ENCODE assay signal across 20 mouse cellular contexts in genomic region chr1:89775750-89776149, GRCm38 (mm10).
DNase-seq lines count a peak whose midpoint lies in the region; ATAC-seq and TF ChIP-seq lines count a peak whose summit lies in the region.
"Had no signal": no experiment of that assay in that cellular context is flagged by ENCODE, and none has a peak within 500 bp of the region (broad histone marks: within the 10 kb centered on the region; RNA-seq: fewer than 3 reads in every experiment).

No protein-coding gene starts in this region.

- H3K36me3 ChIP-seq in limb, embryonic 12.5 days = peaks cover 12% of the 10 kb centered on the region
- H3K36me3 ChIP-seq in limb, embryonic 10.5 days = peaks cover 10% of the 10 kb centered on the region
- H3K36me3 ChIP-seq in limb, embryonic 13.5 days = peaks cover 11% of the 10 kb centered on the region; the same call in 1 of the 2 replicates
- no peaks in the 10 kb centered on the region for H3K36me3 ChIP-seq in myocyte (ENCODE audit: control insufficient read depth, insufficient read depth)
- H3K36me3 ChIP-seq: forebrain, embryonic 15.5 days had no signal

- H3K9me3 ChIP-seq in limb, embryonic 12.5 days = no peaks in the 10 kb centered on the region
- no peaks in the 10 kb centered on the region for H3K9me3 ChIP-seq in limb, embryonic 10.5 days (replicated peaks)
- no peaks in the 10 kb centered on the region for H3K9me3 ChIP-seq in limb, embryonic 13.5 days
- H3K9me3 ChIP-seq: embryonic facial prominence, embryonic 13.5 days; forebrain, embryonic 13.5 days; forebrain, embryonic 15.5 days had no signal

- in situ Hi-C loops in Patski (cut with MboI; ENCODE audit: low pct_unique_long_range_greater_than_20kb) = no loop called here

- H3K4me3 ChIP-seq in limb, embryonic 12.5 days (replicated peaks) = no peak overlapping the region
- H3K4me3 ChIP-seq in limb, embryonic 10.5 days = no peak overlapping the region
- no peak overlapping the region for H3K4me3 ChIP-seq in limb, embryonic 13.5 days
- no peak overlapping the region for H3K4me3 ChIP-seq in myocyte
- H3K4me3 ChIP-seq: embryonic facial prominence, embryonic 13.5 days; forebrain, embryonic 13.5 days; forebrain, embryonic 15.5 days had no signal

- no peaks in the 10 kb centered on the region for H3K79me2 ChIP-seq in myocyte (ENCODE audit: control insufficient read depth, insufficient read depth)

- WGBS in limb, embryonic 12.5 days = 29% methylated on average over 4 of the region's 4 CpGs
- 58% methylated on average over 4 of the region's 4 CpGs for WGBS in limb, embryonic 10.5 days
- 20% methylated on average over 4 of the region's 4 CpGs for WGBS in limb, embryonic 13.5 days

- peaks cover 13% of the 10 kb centered on the region for H3K4me1 ChIP-seq in limb, embryonic 12.5 days (replicated peaks)
- peaks cover 5% of the 10 kb centered on the region for H3K4me1 ChIP-seq in limb, embryonic 10.5 days
- H3K4me1 ChIP-seq in limb, embryonic 13.5 days = peaks cover 11% of the 10 kb centered on the region
- H3K4me1 ChIP-seq: forebrain, embryonic 15.5 days had no signal

- no peak overlapping the region for H3ac ChIP-seq in myocyte (ENCODE audit: control insufficient read depth, insufficient read length)

- TF ChIP-seq POLR2A in myocyte (IDR thresholded peaks at IDR 0.05; ENCODE audit: insufficient read length, low read depth) = no peak

- no peak overlapping the region for H3K9ac ChIP-seq in limb, embryonic 12.5 days (replicated peaks)
- H3K9ac ChIP-seq in limb, embryonic 13.5 days = no peak overlapping the region
- H3K9ac ChIP-seq: embryonic facial prominence, embryonic 13.5 days; forebrain, embryonic 13.5 days; forebrain, embryonic 15.5 days; forebrain, postnatal 0 days had no signal

- H3K27me3 ChIP-seq in limb, embryonic 12.5 days = 0 out of 2 replicates have a peak, but pooled peaks cover 3% of the 10 kb centered on the region
- H3K27me3 ChIP-seq in limb, embryonic 10.5 days (ENCODE audit: low read depth, poor library complexity, severe bottlenecking) = no peaks in the 10 kb centered on the region
- H3K27me3 ChIP-seq in Patski (no peaks in the 10 kb centered on the region), myocyte (ENCODE audit: control insufficient read depth, insufficient read depth, insufficient read length) (no peaks in the 10 kb centered on the region)
- no peaks in the 10 kb centered on the region for H3K27me3 ChIP-seq in limb, embryonic 13.5 days
- H3K27me3 ChIP-seq: embryonic facial prominence, embryonic 13.5 days; forebrain, embryonic 15.5 days had no signal

- no peak for DNase-seq in limb, embryonic 10.5 days (ENCODE audit: low spot score)
- no peak for DNase-seq in Patski (ENCODE audit: low read depth, low spot score)
- DNase-seq in thymus, adult 18-20 months = no peak
- no peak for DNase-seq in testis, postnatal 10 days (ENCODE audit: low spot score)
- DNase-seq: adrenal gland, adult 8-10 months; adrenal gland, postnatal 14 days; adrenal gland, postnatal 36 days; cerebellum, adult 11-12 months; cerebellum, adult 2 months; cerebellum, adult 9-10 months; cerebellum, postnatal 10 days; cerebellum, postnatal 25 days; forebrain, postnatal 0 days had no signal

- POLR2A ChIA-PET in Patski (lab: Charles Lee) = interaction anchor here (1.1 kb wide), 1 partner anchor 15 kb away, joined by 3 read pairs; no protein-coding TSS in a partner anchor

- H3K4me2 ChIP-seq in limb, embryonic 12.5 days = no peak overlapping the region
- H3K4me2 ChIP-seq in limb, embryonic 13.5 days (replicated peaks) = no peak overlapping the region
- no peak overlapping the region for H3K4me2 ChIP-seq in myocyte (ENCODE audit: low read depth)
- H3K4me2 ChIP-seq: embryonic facial prominence, embryonic 13.5 days; forebrain, embryonic 13.5 days; forebrain, embryonic 15.5 days had no signal

- no peak for ATAC-seq in limb, embryonic 12.5 days (ENCODE audit: insufficient number of reproducible peaks, insufficient read depth, low FRiP score, low TSS enrichment, low read depth)
- ATAC-seq in Patski = peak; percentile 12
- peak; percentile 66 for ATAC-seq in limb, embryonic 13.5 days (ENCODE audit: low FRiP score, low read depth)
- ATAC-seq: activated CD4-positive, CD25-positive, alpha-beta regulatory T cell, adult 4 months; forebrain, embryonic 13.5 days; forebrain, embryonic 15.5 days; forebrain, postnatal 0 days had no signal

- CTCF ChIA-PET in Patski (lab: Charles Lee) = no interaction called here

- H3K27ac ChIP-seq in limb, embryonic 12.5 days = 0 out of 2 replicates have a peak overlapping the region, but pooled peaks have one; percentile 17
- no peak overlapping the region for H3K27ac ChIP-seq in limb, embryonic 10.5 days
- no peak overlapping the region for H3K27ac ChIP-seq in limb, embryonic 13.5 days
- H3K27ac ChIP-seq: embryonic facial prominence, embryonic 13.5 days; forebrain, embryonic 13.5 days; forebrain, embryonic 15.5 days had no signal

- TF ChIP-seq CTCF in Patski (IDR thresholded peaks at IDR 0.05) = no peak

TF ChIP-seq in myocyte, 11 proteins besides CTCF, POLR2A, EP300 and RAD21:
- TF ChIP-seq MYOD1 (IDR thresholded peaks at IDR 0.05; ENCODE audit: control insufficient read depth in 1 of 3, insufficient read length in 2 of 3, low read depth in 2 of 3) (peak in 2 of 3 experiments; percentile 44 to 48), MAX (IDR thresholded peaks at IDR 0.05; ENCODE audit: low read depth) (no peak), USF1 (IDR thresholded peaks at IDR 0.05; ENCODE audit: low read depth) (no peak), SRF (IDR thresholded peaks at IDR 0.05; ENCODE audit: control insufficient read depth, insufficient read length, low read depth) (no peak), REST (IDR thresholded peaks at IDR 0.05; ENCODE audit: insufficient read depth, insufficient read length) (no peak), POLR2AphosphoS2 (IDR thresholded peaks at IDR 0.05; ENCODE audit: insufficient read length, low read depth) (no peak), MYOG (IDR thresholded peaks at IDR 0.05; ENCODE audit: control insufficient read depth in 1 of 3, insufficient read depth in 1 of 3, insufficient read length in 2 of 3, low read depth in 2 of 3) (peak in 2 of 3 experiments; percentile 16 to 79), TCF12 (IDR thresholded peaks at IDR 0.05; ENCODE audit: insufficient read depth, poor library complexity, severe bottlenecking) (no peak), CEBPB (IDR thresholded peaks at IDR 0.05; ENCODE audit: insufficient read depth, poor library complexity, severe bottlenecking) (no peak), TCF3 (IDR thresholded peaks at IDR 0.05; ENCODE audit: insufficient read length, low read depth) (no peak), E2F4 (IDR thresholded peaks at IDR 0.05; ENCODE audit: insufficient read depth) (no peak)
